Mouse (Mus musculus): ENCODE measurements around the gene Duxf3. TPM values are rescaled to one million over a fixed set of nuclear protein-coding genes. Genes with fewer than 3 reads are reported as not detected.
"Not testable (repeated sequence)": the region's sequence is repeated elsewhere in the genome, so short reads cannot be mapped to it uniquely, and the experiment has no call there.

Gene Duxf3
- not detected in 2 replicates for polyA plus RNA-seq (2014; fragmentation: Nextera tagmentation; extraction: Ambion mirVana)

DNA sequence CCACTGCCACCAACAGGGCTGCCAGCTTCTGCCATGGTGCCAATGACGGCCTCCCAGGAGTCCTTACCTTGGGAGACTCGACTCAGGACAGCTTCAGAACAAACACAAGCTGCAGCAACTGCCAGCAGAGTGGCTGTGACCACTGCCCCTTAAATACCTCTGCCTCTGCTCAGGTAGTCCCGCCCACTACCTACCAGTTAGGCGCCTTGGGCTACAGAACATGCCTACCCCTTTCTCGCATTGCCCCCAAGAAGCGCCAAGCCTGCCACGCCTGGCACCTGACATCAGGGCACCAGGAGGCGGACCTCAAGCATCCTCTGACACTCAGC, at the start of gene Duxf3:
Gene Duxf3, minus strand, starts transcription at position 35 of the 329 bp plus-strand sequence.
- peak; percentile 56 for ATAC-seq (ENCODE audit: low read depth)
- not testable (repeated sequence) for H3K27me3 ChIP-seq (ENCODE audit: control insufficient read depth, insufficient read depth, low read length); H3K36me3 ChIP-seq (ENCODE audit: control insufficient read depth, insufficient read depth, low read length); H3K4me1 ChIP-seq (ENCODE audit: control insufficient read depth, insufficient read depth, low read length); H3K9ac ChIP-seq (replicated peaks; ENCODE audit: low read depth, low read length); H3K27ac ChIP-seq (ENCODE audit: low read depth, low read length); H3K4me3 ChIP-seq (ENCODE audit: low read depth, low read length); H3K4me2 ChIP-seq (ENCODE audit: low read depth, low read length)
- 84% methylated on average over 5 of the region's 8 CpGs for WGBS
- H3K9me3 ChIP-seq (ENCODE audit: control insufficient read depth, low read length): peaks cover 13% of the 10 kb centered on the region

DNA sequence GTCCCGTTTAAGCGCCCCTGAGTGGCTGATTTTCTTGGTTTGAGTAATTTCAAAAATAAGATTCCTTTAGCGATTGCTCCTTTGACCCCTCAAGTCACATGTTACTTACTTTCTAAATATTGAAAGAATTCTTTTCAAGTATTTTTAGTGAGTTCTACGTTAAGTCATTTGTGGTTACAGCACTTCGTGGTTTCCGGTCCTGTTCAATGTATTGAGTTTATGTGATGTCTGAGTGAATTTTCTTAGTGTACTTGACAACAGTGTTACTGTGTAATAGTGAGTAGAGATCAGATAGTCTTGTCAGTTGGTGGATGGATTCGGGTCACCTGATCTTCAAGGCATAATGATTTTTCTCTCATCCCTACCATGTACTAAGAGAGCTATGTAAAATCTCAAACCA, 49.8 kb upstream of the Duxf3 start:
- Histone ChIP-seq H3K27ac (ENCODE audit: low read depth, low read length) (no peak overlapping the region), H3K4me1 (ENCODE audit: control insufficient read depth, insufficient read depth, low read length) (no peaks in the 10 kb centered on the region), H3K4me3 (ENCODE audit: low read depth, low read length) (no peak overlapping the region), H3K36me3 (ENCODE audit: control insufficient read depth, insufficient read depth, low read length) (peaks cover 44% of the 10 kb centered on the region), H3K9me3 (ENCODE audit: control insufficient read depth, low read length) (no peaks in the 10 kb centered on the region), H3K27me3 (ENCODE audit: control insufficient read depth, insufficient read depth, low read length) (no peaks in the 10 kb centered on the region), H3K4me2 (ENCODE audit: low read depth, low read length) (no peak overlapping the region), H3K9ac (replicated peaks; ENCODE audit: low read depth, low read length) (no peak overlapping the region)
- no peak for ATAC-seq (ENCODE audit: low read depth)
- 96% methylated on average over 7 of the region's 7 CpGs for WGBS

DNA sequence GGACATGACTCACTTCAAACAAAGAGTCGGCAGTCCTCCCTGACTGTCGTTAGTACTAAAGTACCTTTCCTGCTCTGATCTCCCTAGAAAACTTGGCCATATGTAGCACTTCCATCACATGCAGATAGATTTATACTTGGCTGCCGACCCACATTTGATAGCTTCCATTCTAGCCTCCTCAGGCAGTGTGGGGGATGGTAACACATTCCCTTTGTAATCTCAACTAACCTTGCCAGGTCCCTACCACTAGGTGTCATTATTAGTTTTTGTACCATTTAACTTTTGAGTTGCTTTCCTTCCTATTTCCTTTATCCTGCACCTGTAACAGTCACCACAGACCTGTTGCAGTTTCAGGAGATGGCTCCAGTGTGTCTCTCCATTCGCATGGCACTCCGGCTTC, 26.0 kb upstream of the Duxf3 start:
- ATAC-seq (ENCODE audit: low read depth): no peak
- Histone ChIP-seq H3K27ac (ENCODE audit: low read depth, low read length) (no peak overlapping the region), H3K9ac (replicated peaks; ENCODE audit: low read depth, low read length) (no peak overlapping the region), H3K9me3 (ENCODE audit: control insufficient read depth, low read length) (no peaks in the 10 kb centered on the region), H3K4me2 (ENCODE audit: low read depth, low read length) (no peak overlapping the region), H3K4me3 (ENCODE audit: low read depth, low read length) (no peak overlapping the region), H3K27me3 (ENCODE audit: control insufficient read depth, insufficient read depth, low read length) (no peaks in the 10 kb centered on the region), H3K36me3 (ENCODE audit: control insufficient read depth, insufficient read depth, low read length) (0 out of 2 replicates have a peak, but pooled peaks cover 4% of the 10 kb centered on the region), H3K4me1 (ENCODE audit: control insufficient read depth, insufficient read depth, low read length) (peaks cover 9% of the 10 kb centered on the region; the same call in 1 of the 2 replicates)
- 75% methylated on average over 5 of the region's 5 CpGs for WGBS

GRCm38 (mm10) chr10:58255954-58256353, 23.5 kb upstream of the Duxf3 start:
- 12% methylated on average over 4 of the region's 4 CpGs for WGBS
- H3K9ac ChIP-seq (replicated peaks; ENCODE audit: low read depth, low read length): peak overlapping the region; percentile 78
- H3K4me1 ChIP-seq (ENCODE audit: control insufficient read depth, insufficient read depth, low read length): peaks cover 9% of the 10 kb centered on the region; the same call in 1 of the 2 replicates
- H3K9me3 ChIP-seq (ENCODE audit: control insufficient read depth, low read length): no peaks in the 10 kb centered on the region
- H3K4me3 ChIP-seq (ENCODE audit: low read depth, low read length): peak overlapping the region; percentile 87
- H3K36me3 ChIP-seq (ENCODE audit: control insufficient read depth, insufficient read depth, low read length): no peaks in the 10 kb centered on the region
- H3K27me3 ChIP-seq (ENCODE audit: control insufficient read depth, insufficient read depth, low read length): no peaks in the 10 kb centered on the region
- no peak overlapping the region for H3K27ac ChIP-seq (ENCODE audit: low read depth, low read length)
- peak overlapping the region; percentile 62 for H3K4me2 ChIP-seq (ENCODE audit: low read depth, low read length)
- no peak for ATAC-seq (ENCODE audit: low read depth)

GRCm38 (mm10) chr10:58255213-58255892, 22.9 kb upstream of the Duxf3 start, which contains the start of gene Gcc2:
Gene Gcc2 (plus strand): TSS chr10:58255497.
- peak; percentile 100 for ATAC-seq (ENCODE audit: low read depth)
- no peaks in the 10 kb centered on the region for H3K9me3 ChIP-seq (ENCODE audit: control insufficient read depth, low read length)
- H3K36me3 ChIP-seq (ENCODE audit: control insufficient read depth, insufficient read depth, low read length): no peaks in the 10 kb centered on the region
- peak within 1 kb of the TSS; percentile 62 for H3K4me2 ChIP-seq (ENCODE audit: low read depth, low read length)
- peak within 1 kb of the TSS; percentile 87 for H3K4me3 ChIP-seq (ENCODE audit: low read depth, low read length)
- H3K9ac ChIP-seq (replicated peaks; ENCODE audit: low read depth, low read length): peak within 1 kb of the TSS; percentile 78
- under 1% methylated on average over 42 of the region's 58 CpGs for WGBS
- H3K27ac ChIP-seq (ENCODE audit: low read depth, low read length): peak within 1 kb of the TSS; percentile 70
- no peaks in the 10 kb centered on the region for H3K27me3 ChIP-seq (ENCODE audit: control insufficient read depth, insufficient read depth, low read length)
- H3K4me1 ChIP-seq (ENCODE audit: control insufficient read depth, insufficient read depth, low read length): peaks cover 9% of the 10 kb centered on the region; the same call in 1 of the 2 replicates

DNA sequence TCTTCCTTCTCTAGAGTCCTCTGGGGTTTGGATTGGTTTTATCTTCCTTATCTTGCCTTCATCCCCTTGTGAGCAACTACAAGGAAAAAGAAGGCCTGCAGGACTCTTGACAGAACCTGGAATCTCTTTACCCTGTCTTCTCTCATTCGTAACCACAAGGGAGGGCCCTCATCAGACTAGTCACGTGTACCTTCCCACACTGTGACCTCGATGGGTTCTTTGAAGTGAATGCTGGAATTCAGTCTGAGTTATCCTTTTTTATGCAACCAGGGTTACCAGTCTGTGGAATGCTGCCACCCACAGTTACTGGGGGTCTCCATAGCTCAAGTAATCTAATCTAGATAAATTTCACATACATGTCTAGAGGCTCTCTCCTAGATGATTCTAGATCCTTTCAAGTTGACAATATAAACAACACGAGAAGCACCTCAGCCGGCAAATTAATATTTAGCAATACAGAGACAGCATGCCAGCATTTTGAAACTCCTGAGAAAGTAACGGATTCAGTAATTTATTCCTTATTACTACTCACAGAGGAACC, 22.2 kb upstream of the Duxf3 start:
- Histone ChIP-seq H3K4me1 (ENCODE audit: control insufficient read depth, insufficient read depth, low read length) (peaks cover 9% of the 10 kb centered on the region; the same call in 1 of the 2 replicates), H3K9me3 (ENCODE audit: control insufficient read depth, low read length) (no peaks in the 10 kb centered on the region), H3K27me3 (ENCODE audit: control insufficient read depth, insufficient read depth, low read length) (no peaks in the 10 kb centered on the region), H3K27ac (ENCODE audit: low read depth, low read length) (no peak overlapping the region), H3K4me2 (ENCODE audit: low read depth, low read length) (peak overlapping the region; percentile 62), H3K36me3 (ENCODE audit: control insufficient read depth, insufficient read depth, low read length) (no peaks in the 10 kb centered on the region), H3K9ac (replicated peaks; ENCODE audit: low read depth, low read length) (peak overlapping the region; percentile 78), H3K4me3 (ENCODE audit: low read depth, low read length) (peak overlapping the region; percentile 87)
- 32% methylated on average over 6 of the region's 6 CpGs for WGBS
- ATAC-seq (ENCODE audit: low read depth): peak; percentile 25

DNA sequence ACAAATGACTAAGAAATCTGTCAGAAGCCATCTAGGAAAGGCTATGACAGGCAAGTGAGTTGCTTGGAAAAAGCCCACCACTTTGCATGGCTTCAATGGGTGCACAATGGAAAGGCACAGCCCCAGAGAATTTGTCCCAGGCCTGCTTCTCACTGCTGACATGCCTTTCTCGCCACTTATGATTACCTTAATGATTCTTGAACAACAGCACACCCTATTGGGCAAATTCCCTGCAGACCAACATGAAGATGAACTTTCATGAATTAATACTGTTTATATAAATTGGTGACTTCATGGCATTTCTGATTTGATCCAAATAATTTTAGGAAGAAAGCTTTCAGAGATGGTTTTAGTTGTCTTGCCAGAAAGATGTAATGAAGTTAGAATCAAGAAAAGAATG, 17.1 kb upstream of the Duxf3 start:
- no peak overlapping the region for H3K4me2 ChIP-seq (ENCODE audit: low read depth, low read length)
- no peak overlapping the region for H3K27ac ChIP-seq (ENCODE audit: low read depth, low read length)
- no peaks in the 10 kb centered on the region for H3K9me3 ChIP-seq (ENCODE audit: control insufficient read depth, low read length)
- H3K9ac ChIP-seq (replicated peaks; ENCODE audit: low read depth, low read length): no peak overlapping the region
- no peak for ATAC-seq (ENCODE audit: low read depth)
- H3K36me3 ChIP-seq (ENCODE audit: control insufficient read depth, insufficient read depth, low read length): no peaks in the 10 kb centered on the region
- peaks cover under 1% of the 10 kb centered on the region; the same call in 1 of the 2 replicates for H3K4me1 ChIP-seq (ENCODE audit: control insufficient read depth, insufficient read depth, low read length)
- WGBS: 23% methylated on average over 1 of the region's 1 CpGs
- H3K27me3 ChIP-seq (ENCODE audit: control insufficient read depth, insufficient read depth, low read length): no peaks in the 10 kb centered on the region
- no peak overlapping the region for H3K4me3 ChIP-seq (ENCODE audit: low read depth, low read length)

GRCm38 (mm10) chr10:58238984-58239740, 6.7 kb upstream of the Duxf3 start:
- not testable (repeated sequence) for H3K27ac ChIP-seq (ENCODE audit: low read depth, low read length); H3K4me3 ChIP-seq (ENCODE audit: low read depth, low read length); H3K27me3 ChIP-seq (ENCODE audit: control insufficient read depth, insufficient read depth, low read length); H3K4me2 ChIP-seq (ENCODE audit: low read depth, low read length); H3K4me1 ChIP-seq (ENCODE audit: control insufficient read depth, insufficient read depth, low read length); H3K9ac ChIP-seq (replicated peaks; ENCODE audit: low read depth, low read length); H3K36me3 ChIP-seq (ENCODE audit: control insufficient read depth, insufficient read depth, low read length); H3K9me3 ChIP-seq (ENCODE audit: control insufficient read depth, low read length)
- peak; percentile 83 for ATAC-seq (ENCODE audit: low read depth)
- WGBS: 87% methylated on average over 7 of the region's 8 CpGs

- no peak within 1 kb of the TSS for H3K27ac ChIP-seq (ENCODE audit: low read depth, low read length)
- H3K4me1 ChIP-seq (ENCODE audit: control insufficient read depth, insufficient read depth, low read length): no peaks in the 10 kb centered on the region
- H3K9me3 ChIP-seq (ENCODE audit: control insufficient read depth, low read length): peaks cover 12% of the 10 kb centered on the region
- ATAC-seq (ENCODE audit: low read depth): no peak
- no peak within 1 kb of the TSS for H3K4me3 ChIP-seq (ENCODE audit: low read depth, low read length)
- 89% methylated on average over 10 of the region's 10 CpGs for WGBS
- H3K9ac ChIP-seq (replicated peaks; ENCODE audit: low read depth, low read length): no peak within 1 kb of the TSS
- no peak within 1 kb of the TSS for H3K4me2 ChIP-seq (ENCODE audit: low read depth, low read length)
- no peaks in the 10 kb centered on the region for H3K27me3 ChIP-seq (ENCODE audit: control insufficient read depth, insufficient read depth, low read length)
- no peaks in the 10 kb centered on the region for H3K36me3 ChIP-seq (ENCODE audit: control insufficient read depth, insufficient read depth, low read length)
These were observed 4.1 kb upstream of the Duxf3 start, which contains the start of gene Gm4981 for GRCm38 (mm10) chr10:58236613-58237012. Gene Gm4981 (minus strand): TSS chr10:58236701.
